Mouse (Mus musculus) cortical plate, adult 2 months (tissue): ENCODE measurements around the gene Sctr.

ENCODE experiments used
- CTCF ChIP-seq: fragments of 200-500 bp; IDR thresholded peaks from 2 replicates; pipeline ENCODE4 v1.5.1; 2011; ENCODE audit warnings: mild to moderate bottlenecking, control low read depth, low read length; ENCODE audit not compliant: insufficient read depth; ENCODE audit errors: extremely low read depth
- POLR2A ChIP-seq: fragments of 200-500 bp; IDR thresholded peaks from 2 replicates; pipeline ENCODE4 v1.6.1; 2011; ENCODE audit warnings: mild to moderate bottlenecking, low read length, control low read depth; ENCODE audit not compliant: insufficient read depth; ENCODE audit errors: extremely low read depth

GRCm38 (mm10) chr1:120032804-120033468 lies 26.2 kb downstream of the Sctr start:
- peak; percentile 92 for TF ChIP-seq CTCF
- TF ChIP-seq POLR2A = no peak
